Mouse (Mus musculus): ENCODE measurements around the gene Slc18a2.

Slc18a2 gene

GRCm38 (mm10) chr19:59276354-59276753 is 15.7 kb downstream of the Slc18a2 start:
- no peak for DNase-seq (ENCODE audit: low spot score)

GRCm38 (mm10) chr19:59280841-59281240 is 20.1 kb downstream of the Slc18a2 start:
- no peak for DNase-seq (ENCODE audit: low spot score)

- DNase-seq (ENCODE audit: low spot score) = no peak
These were observed 21.3 kb downstream of the Slc18a2 start for GRCm38 (mm10) chr19:59282001-59282400.

DNA sequence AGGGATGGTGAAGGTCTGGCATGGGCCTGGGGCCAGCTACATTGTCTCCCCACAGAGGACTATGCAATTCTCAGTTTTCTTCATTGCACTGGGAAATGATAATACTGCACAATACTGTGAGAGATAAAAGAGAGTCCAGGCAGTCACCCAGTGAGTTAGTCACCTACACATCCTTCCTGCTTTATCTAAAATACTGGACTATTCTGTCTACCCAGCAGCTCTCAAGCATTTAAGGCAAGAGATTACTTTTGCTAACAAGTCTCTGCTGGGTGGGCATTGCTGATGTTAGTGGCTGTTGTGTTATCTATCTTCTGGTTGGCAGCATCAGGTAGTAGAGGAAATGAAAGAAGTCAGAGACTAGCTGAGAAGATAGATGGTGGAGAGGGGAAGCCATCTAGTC is 28.3 kb downstream of the Slc18a2 start:
- DNase-seq (ENCODE audit: low spot score) = no peak

DNA sequence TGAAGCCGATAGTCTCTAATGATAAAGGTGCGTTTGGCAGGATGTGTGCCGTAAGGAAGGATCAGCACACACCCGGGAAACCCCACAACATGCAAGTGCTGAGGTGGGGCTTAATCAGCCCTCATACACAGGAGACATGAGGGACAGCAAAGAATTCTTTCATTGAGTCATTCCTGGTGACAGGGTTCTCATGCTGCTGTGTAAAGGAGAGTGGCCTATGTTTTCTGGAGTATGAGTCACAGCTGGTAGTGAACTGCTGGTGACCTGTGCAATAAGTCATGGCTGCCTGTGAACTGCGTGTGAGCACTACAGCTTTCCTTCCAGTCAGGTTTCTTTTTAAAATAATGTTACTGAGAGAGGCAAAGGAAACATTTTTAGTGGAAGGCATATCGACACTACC is 29.1 kb downstream of the Slc18a2 start:
- peak; percentile 4 for DNase-seq (ENCODE audit: low spot score)

DNA sequence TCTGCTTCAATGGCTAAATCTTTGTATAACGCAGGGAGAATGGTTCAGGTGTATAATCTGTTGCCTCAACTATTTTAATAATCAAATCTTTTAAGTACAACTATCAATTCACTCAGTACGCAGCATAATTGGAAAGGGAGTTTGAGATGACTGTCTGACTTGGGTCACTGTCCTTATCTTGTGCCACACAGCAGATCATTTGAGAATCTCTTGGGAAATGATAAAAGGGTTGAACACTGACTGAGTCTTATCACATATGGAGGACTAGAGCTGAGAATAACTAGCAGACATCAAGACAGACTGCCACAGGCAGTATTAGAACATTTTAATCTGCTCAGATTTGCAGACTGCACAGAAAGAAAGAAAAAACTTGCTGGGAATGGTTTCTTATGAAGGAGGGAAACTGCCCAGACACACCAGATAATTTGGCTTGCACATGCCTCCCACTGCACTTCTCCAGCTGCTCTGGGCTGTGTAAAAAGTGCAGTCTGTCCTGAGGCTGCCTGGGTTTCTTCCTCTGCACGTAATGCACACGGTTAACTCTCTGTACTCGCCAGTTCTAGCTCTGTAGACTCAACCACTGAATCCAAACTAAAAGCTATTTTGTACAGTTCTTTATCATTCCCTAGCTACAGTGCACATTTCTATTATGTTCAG is 31.6 kb downstream of the Slc18a2 start:
- DNase-seq (ENCODE audit: low spot score) = no peak

DNA sequence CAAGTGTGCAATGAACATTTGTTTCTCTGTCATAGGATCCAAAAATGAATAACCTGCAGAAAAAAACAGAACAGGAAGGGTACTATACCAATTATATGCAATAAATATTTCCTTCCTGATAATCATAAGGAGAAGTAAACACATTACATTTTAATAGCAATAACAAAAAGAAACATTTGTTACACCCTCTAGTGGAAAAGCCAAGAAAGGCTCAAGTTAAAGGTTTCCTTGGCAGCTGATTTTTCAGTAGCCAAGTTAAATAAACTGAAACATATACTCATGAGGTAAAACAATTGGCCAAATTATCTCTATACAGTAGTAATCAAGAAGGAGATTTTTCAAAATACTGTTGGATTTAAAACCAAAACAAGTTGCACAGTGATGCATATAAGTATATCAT is 54.6 kb downstream of the Slc18a2 start:
- DNase-seq (ENCODE audit: low spot score) = no peak

DNA sequence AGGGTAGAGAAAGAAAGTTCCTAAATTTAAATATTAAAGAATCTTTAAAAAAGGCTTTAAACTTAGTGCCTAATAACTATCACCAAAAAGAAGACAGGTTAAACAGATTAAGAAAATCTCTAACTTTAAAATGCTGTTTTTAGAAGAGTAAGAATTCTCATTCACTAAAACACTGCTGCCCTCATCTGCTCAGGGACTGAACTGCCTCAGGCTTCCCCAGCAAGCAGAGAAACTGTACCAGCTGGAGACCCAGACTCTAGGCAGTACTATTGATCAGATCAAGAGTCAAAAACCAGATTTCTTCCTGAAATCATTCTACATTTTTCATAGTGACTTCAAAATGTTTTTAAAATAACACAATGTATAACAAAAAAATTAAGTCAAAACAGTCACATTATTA is 55.9 kb downstream of the Slc18a2 start:
- DNase-seq (ENCODE audit: low spot score) = peak; percentile 9

DNA sequence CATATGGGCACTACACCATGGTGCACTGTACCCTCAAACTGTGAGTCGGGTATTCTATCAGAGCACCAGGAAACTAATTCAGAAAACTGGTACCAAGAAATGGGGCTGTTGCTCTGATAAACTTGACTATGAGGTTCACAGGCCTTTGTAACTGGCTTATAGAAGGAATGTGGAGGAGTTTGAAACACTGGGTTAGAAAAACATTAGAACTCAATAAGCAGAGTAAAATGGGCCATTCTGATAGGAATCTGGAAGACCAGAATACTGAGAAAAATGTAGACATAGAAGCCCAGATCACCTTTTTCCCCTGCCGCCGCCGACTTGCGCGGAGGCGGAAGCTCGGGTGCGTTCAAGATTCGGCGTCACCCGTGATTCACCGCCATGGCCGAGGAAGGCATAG is 61.3 kb downstream of the Slc18a2 start, which contains the start of gene Rps12-ps3:
Rps12-ps3 (plus strand) TSS at position 301 of the 400 bp plus-strand sequence.
- no peak for DNase-seq (ENCODE audit: low spot score)

- DNase-seq (ENCODE audit: low spot score) = no peak
These were observed 70.1 kb downstream of the Slc18a2 start for GRCm38 (mm10) chr19:59330816-59331225.

DNA sequence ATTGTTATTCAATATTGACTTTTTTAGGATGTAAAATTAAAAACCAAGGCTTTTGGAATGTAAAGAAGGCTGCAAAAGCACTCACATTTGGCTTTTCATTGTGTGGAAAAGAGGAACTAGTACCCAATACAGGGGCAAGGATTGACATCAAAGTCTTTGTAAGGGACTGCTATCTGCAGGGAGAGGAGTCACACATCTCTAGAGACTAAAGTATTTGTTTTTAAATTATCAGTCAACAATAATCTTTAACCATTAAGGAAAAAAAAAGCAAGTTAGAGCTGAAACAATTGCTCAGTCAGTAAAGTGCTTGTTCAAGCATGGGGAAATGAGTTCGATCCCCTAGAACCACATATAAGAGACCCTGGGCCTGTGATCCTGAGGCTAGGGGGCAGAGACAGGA is 76.0 kb downstream of the Slc18a2 start:
- DNase-seq (ENCODE audit: low spot score) = no peak

- no peak for DNase-seq (ENCODE audit: low spot score)
These were observed 77.4 kb downstream of the Slc18a2 start for GRCm38 (mm10) chr19:59337872-59338681.

DNA sequence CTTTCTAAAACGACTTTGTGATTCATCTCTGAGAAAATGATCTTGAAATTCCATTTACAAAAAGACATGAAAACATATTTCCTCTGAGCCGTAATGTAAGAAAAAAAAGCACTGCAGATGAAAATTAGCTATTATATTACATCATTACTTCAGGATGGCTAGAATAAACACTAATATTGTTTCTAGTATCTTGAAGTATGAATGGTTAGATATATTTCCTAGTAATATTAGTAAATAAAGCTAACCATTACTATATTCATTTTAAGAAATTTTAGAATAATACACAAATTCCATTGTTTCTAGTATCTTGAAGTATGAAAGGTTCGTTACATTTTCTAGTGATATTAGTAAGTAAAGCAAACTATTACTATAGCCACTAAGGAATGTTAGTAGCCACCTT is 79.2 kb downstream of the Slc18a2 start:
- DNase-seq (ENCODE audit: low spot score) = no peak

GRCm38 (mm10) chr19:59342964-59343363 is 82.3 kb downstream of the Slc18a2 start:
- DNase-seq (ENCODE audit: low spot score) = no peak

- peak; percentile 22 for DNase-seq (ENCODE audit: low spot score)
These were observed 83.6 kb downstream of the Slc18a2 start for GRCm38 (mm10) chr19:59344304-59344711.

DNA sequence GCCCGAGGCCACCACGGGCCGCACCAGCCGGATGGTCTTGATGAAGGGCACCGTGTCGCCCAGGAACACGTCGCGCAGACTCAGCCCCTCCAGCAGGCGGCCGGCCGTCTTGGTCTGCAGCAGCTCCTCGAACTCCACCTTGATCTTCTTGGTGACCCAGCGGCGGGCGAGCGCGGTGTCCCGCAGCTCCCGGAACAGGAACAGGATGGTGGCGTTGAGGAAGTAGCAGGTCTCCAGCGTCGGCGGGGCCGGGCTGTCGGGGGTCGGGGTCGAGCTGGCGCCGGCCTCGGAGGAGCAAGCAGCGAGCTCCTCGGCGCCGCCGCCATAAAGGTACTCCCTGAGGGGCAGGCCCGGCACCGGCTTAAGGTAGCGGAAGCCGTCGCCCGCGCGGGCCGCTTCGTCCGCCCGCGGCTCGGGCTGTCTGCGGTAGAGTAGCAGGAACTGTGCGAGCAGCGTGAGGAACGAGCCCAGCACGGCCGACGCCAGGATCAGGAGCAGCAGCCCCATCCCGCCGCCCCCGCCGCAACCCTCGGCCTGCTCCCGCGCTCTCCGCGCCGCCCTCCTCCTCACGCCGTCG is 84.5 kb downstream of the Slc18a2 start:
- peak; percentile 50 for DNase-seq (ENCODE audit: low spot score)

Measured in urinary bladder, postnatal 14 days (tissue).